Mouse (Mus musculus) myocyte (in vitro differentiated cells): ENCODE results near the gene Hal.

ENCODE experiments used
- CEBPB ChIP-seq: IDR thresholded peaks from 2 replicates; pipeline ENCODE4 v1.6.1; 2011; ENCODE audit warnings: mild to moderate bottlenecking, moderate library complexity; ENCODE audit not compliant: poor library complexity, insufficient read depth, severe bottlenecking
- E2F4 ChIP-seq: IDR thresholded peaks from one replicate; pipeline ENCODE4 v1.6.1; 2011; ENCODE audit warnings: mild to moderate bottlenecking, control low read depth, moderate library complexity; ENCODE audit not compliant: insufficient read depth
- MAX ChIP-seq: IDR thresholded peaks from one replicate; pipeline ENCODE4 v1.6.1; 2011; ENCODE audit warnings: low read depth, mild to moderate bottlenecking, control low read depth
- MYOD1 ChIP-seq, 3 experiments: IDR thresholded peaks; one replicate each; pipeline ENCODE4 v1.6.1; 2011; ENCODE audit warnings: control low read depth in 2 of 3, low read depth in 2 of 3, mild to moderate bottlenecking in 2 of 3, moderate library complexity in 1 of 3; ENCODE audit not compliant: insufficient read length in 2 of 3, control insufficient read depth in 1 of 3
- MYOG ChIP-seq, 3 experiments: IDR thresholded peaks; one replicate each; pipeline ENCODE4 v1.6.1; 2011; ENCODE audit warnings: control low read depth in 2 of 3, low read depth in 2 of 3, mild to moderate bottlenecking in 2 of 3; ENCODE audit not compliant: insufficient read length in 2 of 3, control insufficient read depth in 1 of 3, insufficient read depth in 1 of 3
- POLR2A ChIP-seq: IDR thresholded peaks from one replicate; pipeline ENCODE4 v1.6.1; 2011; ENCODE audit warnings: low read depth, mild to moderate bottlenecking, control low read depth, moderate library complexity; ENCODE audit not compliant: insufficient read length
- POLR2AphosphoS2 ChIP-seq: IDR thresholded peaks from one replicate; pipeline ENCODE4 v1.6.1; 2011; ENCODE audit warnings: low read depth, control low read depth; ENCODE audit not compliant: insufficient read length
- SRF ChIP-seq: IDR thresholded peaks from one replicate; pipeline ENCODE4 v1.6.1; 2011; ENCODE audit warnings: low read depth; ENCODE audit not compliant: control insufficient read depth, insufficient read length
- TCF12 ChIP-seq: IDR thresholded peaks from one replicate; pipeline ENCODE4 v1.6.1; 2011; ENCODE audit warnings: mild to moderate bottlenecking, control low read depth; ENCODE audit not compliant: poor library complexity, insufficient read depth, severe bottlenecking
- TCF3 ChIP-seq: IDR thresholded peaks from one replicate; pipeline ENCODE4 v1.6.1; 2011; ENCODE audit warnings: low read depth, control low read depth; ENCODE audit not compliant: insufficient read length
- USF1 ChIP-seq: IDR thresholded peaks from one replicate; pipeline ENCODE4 v1.6.1; 2011; ENCODE audit warnings: low read depth, mild to moderate bottlenecking, control low read depth, moderate library complexity

GRCm38 (mm10) chr10:93460106-93460505, 28.5 kb upstream of the Hal start:
- TF ChIP-seq MAX (no peak), MYOG (IDR thresholded peaks at IDR 0.05; ENCODE audit: control insufficient read depth in 1 of 3, insufficient read depth in 1 of 3, insufficient read length in 2 of 3, low read depth in 2 of 3) (no peak), POLR2A (no peak), CEBPB (no peak), USF1 (no peak), TCF3 (no peak), MYOD1 (IDR thresholded peaks at IDR 0.05; ENCODE audit: control insufficient read depth in 1 of 3, insufficient read length in 2 of 3, low read depth in 2 of 3) (no peak), POLR2AphosphoS2 (no peak), E2F4 (no peak), TCF12 (no peak), SRF (no peak)
